Mouse (Mus musculus) layer of hippocampus, adult 18-20 months (tissue): ENCODE measurements around the gene Plekhg1. TPM values are rescaled to one million over a fixed set of nuclear protein-coding genes. Genes with fewer than 3 reads are reported as not detected.

ENCODE experiments used
- DNase-seq, 2 experiments: peaks; one replicate each; pipeline ENCODE4 v3.0.0; 2022; ENCODE audit warnings: low spot score in 2 of 2
- total RNA-seq, 2 experiments: library from RNA; stranded (reverse); gene quantifications; 2 replicates each; pipeline ENCODE4 v1.2.3; 2021

Gene Plekhg1
- total RNA-seq, 2 experiments from 2014 or later, result 12.1 to 15.7 TPM

GRCm38 (mm10) chr10:3741791-3742190 lies 1.6 kb downstream of the Plekhg1 start:
- DNase-seq, result no peak

DNA sequence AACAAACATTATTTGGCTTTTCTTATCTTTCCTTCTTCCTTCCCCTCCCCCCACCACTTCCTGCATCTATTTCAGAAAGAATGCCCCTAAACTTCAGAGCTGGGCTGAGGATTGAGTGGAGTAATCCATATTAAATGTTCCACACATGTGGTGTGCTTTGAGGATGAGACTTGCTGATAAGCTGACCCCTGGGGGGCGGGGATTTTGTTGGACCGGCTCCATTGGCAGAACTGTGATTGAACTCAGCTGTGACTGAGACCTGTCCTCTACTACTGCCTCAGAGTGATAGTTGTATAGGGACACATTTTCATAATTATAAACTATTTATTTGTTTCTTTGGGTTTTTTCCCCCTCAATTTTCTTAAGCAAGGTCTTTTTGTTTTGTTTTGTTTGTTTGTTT lies 2.9 kb downstream of the Plekhg1 start:
- no peak for DNase-seq

GRCm38 (mm10) chr10:3743826-3744225 lies 3.7 kb downstream of the Plekhg1 start:
- peak in 1 of 2 experiments; percentile 47 for DNase-seq

DNA sequence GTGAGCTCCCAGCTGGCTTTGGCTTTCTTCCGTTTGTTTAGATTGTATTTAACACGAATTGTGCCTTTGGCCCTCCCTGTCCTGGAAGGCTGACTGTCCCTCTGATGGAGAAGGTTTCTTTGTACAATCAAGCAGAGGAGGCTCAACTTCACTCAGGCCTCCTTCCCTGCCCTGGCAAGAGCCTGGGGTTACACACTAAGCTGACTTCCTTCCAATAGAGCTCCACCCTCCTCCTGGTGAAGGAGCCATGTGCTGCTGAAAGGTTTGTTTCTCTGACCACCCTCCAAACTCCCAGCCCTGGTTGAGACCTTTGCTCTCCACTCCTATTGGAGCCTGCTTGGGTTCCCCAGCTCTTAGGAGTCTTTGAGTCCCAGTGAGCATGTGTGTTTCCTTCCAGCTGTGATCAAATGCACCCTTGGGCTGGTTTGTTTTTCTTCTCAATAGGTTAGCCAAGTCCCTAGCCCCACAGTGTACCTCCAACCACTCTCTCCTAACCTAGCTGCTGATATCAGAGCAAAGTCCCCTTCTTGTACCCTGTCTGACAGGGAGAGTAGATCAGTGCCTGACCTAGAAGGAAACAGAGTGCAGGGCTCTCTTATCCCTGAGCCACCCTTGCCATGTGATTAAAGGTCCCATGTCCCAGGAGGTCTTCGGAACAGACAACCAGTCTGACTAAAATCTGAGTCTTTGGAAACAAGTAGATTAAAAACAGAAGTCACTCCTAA lies 6.8 kb downstream of the Plekhg1 start:
- DNase-seq, result no peak

DNA sequence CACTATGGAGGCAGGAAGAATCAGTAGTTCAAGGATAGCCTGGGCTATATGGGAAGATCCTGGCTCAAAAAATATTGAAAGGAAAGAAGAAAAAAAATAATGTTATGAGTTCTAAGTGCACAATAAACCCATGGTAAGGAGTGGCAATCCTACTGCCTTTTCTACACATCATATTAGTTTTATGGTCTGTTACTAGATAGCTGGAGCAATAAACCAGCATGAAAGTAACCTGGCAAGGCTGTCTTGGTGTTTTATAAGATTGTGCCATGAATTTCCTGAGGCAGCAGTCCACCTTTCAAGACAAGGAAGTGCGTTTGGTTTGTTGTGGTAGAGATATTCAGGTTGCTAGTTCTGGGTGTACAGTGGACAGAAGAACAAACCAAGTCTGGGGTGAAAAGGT lies 9.4 kb downstream of the Plekhg1 start:
- DNase-seq, result no peak

DNA sequence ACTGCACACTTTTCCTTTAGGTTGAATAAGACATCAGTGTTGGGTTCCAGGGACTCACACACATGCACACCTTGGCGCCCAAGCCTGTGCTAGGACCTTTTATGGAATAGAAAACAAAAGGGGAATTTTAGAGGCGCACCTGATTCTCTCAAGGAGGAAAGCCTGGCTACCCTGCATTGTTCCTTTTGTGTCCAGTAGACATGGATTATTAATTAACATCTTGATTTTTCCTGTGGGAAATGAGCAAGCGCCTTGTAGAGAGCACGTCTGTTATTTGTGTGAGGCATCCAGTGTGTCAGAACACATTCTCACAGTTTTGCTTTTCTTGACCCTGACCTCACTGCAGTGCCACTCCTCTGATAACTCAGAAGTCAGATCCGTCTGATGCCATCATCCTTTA lies 21.8 kb downstream of the Plekhg1 start:
- no peak for DNase-seq

GRCm38 (mm10) chr10:3763199-3763598 lies 23.0 kb downstream of the Plekhg1 start:
- no peak for DNase-seq

DNA sequence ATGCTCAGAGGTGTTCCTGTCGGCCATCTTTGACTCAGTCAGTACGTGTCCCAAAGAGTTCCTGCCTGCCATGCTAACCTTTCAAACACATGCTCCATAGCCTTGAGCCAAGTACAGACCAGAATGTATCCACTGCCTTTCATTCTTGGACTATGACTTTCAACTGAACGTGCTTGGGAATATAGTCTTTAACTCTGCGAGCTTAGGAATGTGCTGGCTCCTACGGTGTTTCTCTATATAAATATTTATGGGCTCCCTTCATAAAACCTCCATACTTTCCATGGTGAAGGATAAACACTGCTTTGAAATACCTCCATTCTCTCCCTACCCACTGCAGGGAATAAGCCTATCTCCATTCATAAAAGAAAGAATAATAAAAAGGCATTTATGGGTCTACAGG lies 29.0 kb downstream of the Plekhg1 start:
- DNase-seq, result no peak

- no peak for DNase-seq
These were observed 34.2 kb downstream of the Plekhg1 start for GRCm38 (mm10) chr10:3774330-3774729.

DNA sequence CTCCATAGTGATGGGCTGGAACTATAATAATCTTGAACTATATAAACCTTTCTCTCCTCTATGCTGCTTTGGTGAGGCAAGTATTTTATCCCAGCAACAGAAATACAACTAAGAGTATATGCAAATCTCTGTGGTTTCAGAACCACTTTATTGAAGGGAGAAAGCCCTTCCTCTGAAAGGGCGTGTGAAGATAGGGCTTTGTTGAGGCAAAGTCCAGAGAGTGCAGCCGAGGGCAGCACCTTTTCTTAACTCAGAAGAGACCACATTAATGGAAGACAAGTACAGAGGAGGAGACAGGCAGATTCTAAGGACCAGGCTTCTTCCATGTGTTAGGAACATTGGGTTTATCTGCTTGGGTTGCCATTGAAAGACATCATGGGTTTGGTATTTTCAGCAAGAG lies 36.6 kb downstream of the Plekhg1 start:
- no peak for DNase-seq

GRCm38 (mm10) chr10:3785362-3785761 lies 45.2 kb downstream of the Plekhg1 start:
- no peak for DNase-seq

GRCm38 (mm10) chr10:3786531-3786930 lies 46.4 kb downstream of the Plekhg1 start:
- no peak for DNase-seq

- DNase-seq, result no peak
These were observed 46.8 kb downstream of the Plekhg1 start for GRCm38 (mm10) chr10:3787006-3787405.

DNA sequence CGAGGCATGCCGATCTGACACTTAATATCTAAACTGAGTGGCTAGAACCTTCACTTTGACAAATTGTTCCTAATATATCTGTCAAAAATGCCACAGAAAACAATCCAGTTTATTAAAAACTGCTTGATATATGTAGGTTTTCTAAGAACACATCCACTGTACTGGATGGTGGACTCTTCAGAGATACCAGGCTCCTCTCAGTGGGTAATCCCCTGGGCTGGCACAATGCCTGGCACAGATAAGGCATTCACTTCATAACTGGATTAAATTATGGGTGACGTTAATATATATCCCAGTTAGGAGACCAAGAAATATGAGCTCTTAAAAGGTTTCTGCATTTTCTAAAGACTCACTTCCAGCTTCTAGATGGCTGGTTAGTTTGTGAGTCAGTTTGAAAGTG lies 53.7 kb downstream of the Plekhg1 start:
- no peak for DNase-seq

DNA sequence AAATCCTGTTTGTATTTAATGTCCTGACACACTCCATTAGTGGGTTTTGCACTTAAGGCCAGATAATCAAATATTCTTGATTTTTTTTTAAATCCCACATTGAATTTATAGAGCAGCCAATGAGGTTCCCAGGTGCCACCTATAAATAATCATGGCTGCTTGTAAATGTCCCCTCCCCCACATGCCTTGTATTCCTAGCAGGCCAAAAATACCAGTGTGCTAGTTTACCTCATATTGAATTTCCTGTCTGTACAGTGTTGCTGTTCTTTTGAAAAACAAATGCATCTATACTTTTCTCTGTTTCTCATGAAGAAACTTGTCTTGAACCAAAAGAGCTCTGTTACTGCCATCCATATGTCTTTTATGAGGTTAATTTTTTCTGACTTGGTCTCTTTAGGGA lies 59.3 kb downstream of the Plekhg1 start:
- DNase-seq, result no peak

DNA sequence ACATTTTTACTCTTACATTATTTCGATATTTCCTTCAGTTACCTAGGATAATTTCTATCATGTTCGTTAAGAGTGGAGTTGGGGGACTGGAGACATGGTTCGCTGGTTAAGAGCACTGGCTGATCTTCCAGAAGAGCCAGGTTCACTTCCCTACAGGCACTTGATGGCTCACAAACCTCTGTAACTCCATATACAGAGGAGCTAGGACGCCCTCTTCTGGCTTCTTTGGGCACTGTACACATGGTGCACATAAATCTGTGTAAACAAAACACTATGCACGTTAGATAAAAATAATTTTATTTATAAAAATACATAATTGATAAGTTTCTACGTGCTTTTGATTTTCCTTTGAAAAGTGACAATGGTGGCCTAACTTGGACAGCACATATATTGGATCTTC lies 61.1 kb downstream of the Plekhg1 start:
- DNase-seq, result no peak

DNA sequence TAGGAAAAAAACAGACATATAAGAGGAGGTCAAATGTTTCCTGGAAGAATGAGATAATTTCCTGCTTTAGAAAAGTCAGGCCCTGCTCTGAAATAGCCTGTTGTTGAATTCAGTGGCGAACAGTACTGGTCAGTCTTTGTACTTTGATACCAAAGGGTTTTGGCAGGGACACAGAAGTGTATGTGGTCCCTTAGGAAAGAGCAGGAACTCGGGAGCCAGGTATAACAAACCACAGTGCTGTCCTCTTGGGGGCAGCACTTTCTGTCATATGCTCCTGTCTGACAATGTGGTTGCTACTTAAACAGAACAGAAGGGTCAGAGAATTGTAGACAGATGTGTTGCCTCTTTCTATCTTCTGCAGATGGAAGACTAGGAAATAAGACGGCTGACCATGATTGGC lies 65.2 kb downstream of the Plekhg1 start:
- peak in 1 of 2 experiments; percentile 11 for DNase-seq

DNA sequence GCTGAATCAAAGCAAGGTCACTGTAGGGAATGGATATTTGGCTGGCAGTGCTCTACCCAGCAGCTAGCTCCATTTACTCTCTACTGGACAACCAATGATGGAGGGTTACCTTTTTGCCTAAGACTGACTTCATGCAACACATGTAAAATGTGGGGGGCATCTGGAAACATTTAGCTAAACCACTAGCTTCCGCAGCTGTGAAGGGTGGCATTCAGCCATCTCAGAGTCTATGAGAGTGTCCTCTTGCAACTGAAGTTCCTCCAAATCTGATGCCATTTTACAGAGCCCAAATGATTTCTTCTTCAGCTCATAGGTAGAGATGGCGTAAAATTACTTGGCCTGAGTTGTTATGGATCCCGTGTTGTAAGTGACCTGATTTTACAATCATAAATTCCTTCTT lies 67.8 kb downstream of the Plekhg1 start:
- no peak for DNase-seq

DNA sequence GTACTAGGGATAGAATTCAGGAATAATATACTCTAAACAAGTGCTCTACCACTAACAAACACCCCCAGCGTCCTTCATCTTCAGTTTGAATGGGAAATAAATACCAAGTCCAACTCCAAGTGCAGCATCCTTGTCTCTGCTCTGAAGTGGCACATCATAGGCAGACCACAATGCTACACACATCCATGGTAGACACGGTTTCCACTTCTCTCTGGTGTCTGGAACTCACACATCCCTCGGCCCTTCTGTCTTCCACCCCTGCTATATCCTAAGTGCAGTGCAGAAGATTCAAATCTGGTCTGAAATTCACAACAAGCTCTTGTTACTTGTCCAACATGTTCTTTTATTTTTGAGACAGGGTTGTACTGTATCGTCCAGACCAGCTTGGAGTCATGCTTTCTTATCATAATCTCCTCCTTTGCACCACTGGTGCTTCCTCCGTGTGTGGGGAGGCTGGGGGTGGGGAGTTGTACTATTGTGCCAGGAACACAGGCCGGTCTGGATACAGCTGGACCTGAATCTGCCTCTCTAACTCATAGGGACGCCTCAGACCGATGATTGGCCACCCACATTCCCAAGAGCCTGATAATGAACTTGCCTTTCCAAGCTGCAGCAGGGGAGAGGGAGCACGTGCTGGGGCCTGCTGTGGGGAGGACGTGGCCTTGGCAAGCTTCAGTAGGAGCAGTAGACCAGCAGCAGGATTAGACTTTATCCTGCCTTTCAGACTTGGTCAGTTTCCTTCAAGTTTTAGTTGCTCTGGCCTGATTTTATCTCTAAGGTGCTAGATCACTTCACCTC lies 70.5 kb downstream of the Plekhg1 start:
- DNase-seq, result no peak

- DNase-seq, result peak in 1 of 2 experiments; percentile 64
These were observed 79.0 kb downstream of the Plekhg1 start for GRCm38 (mm10) chr10:3818940-3819701.

GRCm38 (mm10) chr10:3823826-3824225 lies 83.7 kb downstream of the Plekhg1 start:
- peak in 1 of 2 experiments; percentile 21 for DNase-seq

GRCm38 (mm10) chr10:3826043-3826442 lies 85.9 kb downstream of the Plekhg1 start:
- no peak for DNase-seq
